Mouse (Mus musculus): ENCODE data around the gene Klk15.
"Not testable (repeated sequence)": the region's sequence is repeated elsewhere in the genome, so short reads cannot be mapped to it uniquely, and the experiment has no call there.

Klk15 gene

GRCm38 (mm10) chr7:43975761-43976160 lies 42.2 kb downstream of the Klk15 start, which contains the start of gene Klk1b9:
Gene Klk1b9, plus strand, starts transcription at chr7:43976061.
- DNase-seq (ENCODE audit: extremely low read depth, low read depth, low spot score) = not testable (repeated sequence)

- no peak for DNase-seq (ENCODE audit: extremely low read depth, low read depth, low spot score)
These were observed 52.1 kb downstream of the Klk15 start for GRCm38 (mm10) chr7:43985657-43986056.
